Mouse (Mus musculus): ENCODE data around the gene Mgat5b.

DNA sequence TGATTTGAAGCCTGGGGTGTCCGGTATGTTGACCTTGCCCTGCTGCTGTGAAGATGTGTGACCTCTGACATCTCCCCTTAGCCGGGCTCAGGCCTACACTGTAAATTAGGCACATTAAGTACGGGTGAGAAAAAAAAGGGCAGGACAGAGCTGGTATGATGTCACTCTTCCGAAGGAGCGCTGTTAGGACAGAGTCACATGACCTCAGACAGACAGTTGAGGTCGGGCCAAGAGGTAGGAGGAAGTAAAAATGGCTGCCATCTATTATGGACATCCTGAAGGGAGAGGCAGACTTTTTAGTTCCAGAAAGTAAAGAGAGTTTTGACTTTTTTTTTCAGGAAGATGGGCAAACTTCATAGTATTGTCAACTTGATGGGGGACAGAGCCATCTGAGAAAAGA lies 73.3 kb downstream of the Mgat5b start:
- TF ChIP-seq CTCF (IDR thresholded peaks at IDR 0.05) (no peak), POLR2A (IDR thresholded peaks at IDR 0.05; ENCODE audit: insufficient read depth, low read depth, low read length) (no peak), EP300 (IDR thresholded peaks at IDR 0.05; ENCODE audit: insufficient read depth, low read depth, low read length) (no peak)

Measured in heart, adult 2 months (tissue).